Mouse (Mus musculus) liver, adult 2 months (tissue): ENCODE data around the gene Arhgap17. TPM values are rescaled to one million over a fixed set of nuclear protein-coding genes. Genes with fewer than 3 reads are reported as not detected.
A peak's percentile ranks its signal among the peaks of the same experiment; 100 is the strongest.

ENCODE experiments used
- DNase-seq: peaks from one replicate; pipeline ENCODE4 v3.0.0-alpha.2; 2011; ENCODE audit warnings: low read depth, low spot score; ENCODE audit errors: extremely low read depth
- H3K27ac ChIP-seq: fragments of 200-500 bp; replicated peaks from 2 replicates; pipeline ENCODE4 v1.5.1; 2012; ENCODE audit warnings: low read depth, mild to moderate bottlenecking, control low read depth, inconsistent platforms, low read length; ENCODE audit not compliant: insufficient read depth
- H3K27me3 ChIP-seq: fragments of 200-500 bp; 2 replicates; pipeline ENCODE4 v1.6.1; 2012; ENCODE audit warnings: mild to moderate bottlenecking, moderate library complexity, low read length, inconsistent platforms; ENCODE audit not compliant: control insufficient read depth, insufficient read depth
- H3K36me3 ChIP-seq: fragments of 200-500 bp; 2 replicates; pipeline ENCODE4 v1.6.1; 2012; ENCODE audit warnings: low read length, inconsistent platforms; ENCODE audit not compliant: control insufficient read depth, insufficient read depth
- H3K4me1 ChIP-seq: fragments of 200-500 bp; 2 replicates; pipeline ENCODE4 v1.6.1; 2011; ENCODE audit warnings: low read length; ENCODE audit not compliant: control insufficient read depth, insufficient read depth
- H3K4me3 ChIP-seq: fragments of 200-500 bp; 2 replicates; pipeline ENCODE4 v1.5.1; 2011; ENCODE audit warnings: low read depth, mild to moderate bottlenecking, control low read depth, low read length, moderate library complexity; ENCODE audit not compliant: insufficient read depth
- H3K79me2 ChIP-seq: fragments of 200-500 bp; 2 replicates; pipeline ENCODE4 v1.6.1; 2012; ENCODE audit warnings: inconsistent platforms, mild to moderate bottlenecking, low read length, moderate library complexity; ENCODE audit not compliant: control insufficient read depth, insufficient read depth
- H3K9ac ChIP-seq: fragments of 200-500 bp; 2 replicates; pipeline ENCODE4 v1.6.1; 2012; ENCODE audit warnings: low read depth, mild to moderate bottlenecking, control low read depth, inconsistent platforms, low read length
- CTCF ChIP-seq: fragments of 200-500 bp; IDR thresholded peaks from 2 replicates; pipeline ENCODE4 v1.5.1; 2011; ENCODE audit warnings: low read depth, low read length, control low read depth
- POLR2A ChIP-seq: fragments of 200-500 bp; IDR thresholded peaks from 2 replicates; pipeline ENCODE4 v1.6.1; 2011; ENCODE audit warnings: low read length, control low read depth; ENCODE audit not compliant: insufficient read depth; ENCODE audit errors: extremely low read depth
- WGBS: fragments of 180-500 bp; shearing (Covaris S2); methylation state at CpG from one replicate; pipeline ENCODE4 v1.1.7; 2018; 5-methylcytosine and 5-hydroxymethylcytosine counted together
- polyA plus RNA-seq: library from polyadenylated mRNA; depleted of rRNA; stranded (reverse); fragments of >200 nt; gene quantifications from 2 replicates; pipeline ENCODE4 v1.2.3, GENCODE M21; 2012
- total RNA-seq: library from RNA; depleted of rRNA; stranded (reverse); fragments of >200 nt; gene quantifications from 2 replicates; pipeline ENCODE4 v1.2.3, GENCODE M21; 2014

Gene Arhgap17
- total and polyA plus RNA-seq, 2 experiments = 4.9 to 8.6 TPM

DNA sequence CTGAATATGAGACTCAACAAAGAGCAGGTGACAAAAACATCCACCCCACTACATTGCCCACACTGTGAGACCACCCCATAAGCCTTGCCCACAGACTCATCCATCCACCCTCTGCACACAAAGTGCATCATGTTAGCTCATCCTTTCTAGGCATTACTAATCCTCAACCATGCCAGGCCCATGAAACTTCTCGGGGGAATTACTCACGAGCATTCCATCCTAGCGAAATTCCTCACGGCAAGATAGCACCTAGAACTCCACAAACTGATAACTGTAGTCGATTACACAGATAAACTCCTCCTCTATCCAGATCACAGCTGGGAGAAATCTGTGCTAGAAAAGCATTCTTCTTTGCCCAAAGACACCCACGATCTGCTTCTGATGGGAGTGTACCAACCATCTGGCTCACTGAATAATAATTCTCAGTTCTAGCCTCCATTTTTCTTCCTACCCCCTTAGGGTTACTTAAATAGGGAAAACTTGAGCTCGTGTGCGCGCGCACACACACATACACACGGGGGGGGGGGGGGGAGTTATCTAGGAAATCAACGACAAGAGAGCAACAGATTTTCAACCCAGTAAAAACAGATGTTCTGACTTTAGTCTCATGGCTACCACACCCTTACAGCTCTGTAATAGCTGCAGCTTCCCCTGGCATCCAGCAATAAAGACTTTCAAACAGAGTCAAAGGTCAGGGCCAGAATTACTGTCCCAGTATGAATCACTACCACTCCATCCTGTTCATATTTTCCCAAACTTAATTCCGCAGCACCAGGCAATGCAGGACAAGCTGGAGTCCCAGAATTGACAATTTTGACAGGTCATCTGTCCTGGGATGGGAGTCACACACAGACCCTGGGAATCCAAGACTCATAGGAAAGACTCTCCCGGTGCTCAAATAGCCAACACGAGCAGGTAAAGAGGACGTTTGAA lies 2.2 kb downstream of the Arhgap17 start:
- peaks cover 20% of the 10 kb centered on the region for H3K4me1 ChIP-seq
- peaks cover 35% of the 10 kb centered on the region for H3K79me2 ChIP-seq
- no peaks in the 10 kb centered on the region for H3K27me3 ChIP-seq
- no peak overlapping the region for H3K27ac ChIP-seq
- peak; percentile 29 for DNase-seq
- H3K36me3 ChIP-seq = no peaks in the 10 kb centered on the region
- H3K9ac ChIP-seq = no peak overlapping the region
- WGBS = 73% methylated on average over 16 of the region's 16 CpGs
- TF ChIP-seq CTCF (no peak), POLR2A (no peak)
- no peak overlapping the region; the same call in 1 of the 2 replicates for H3K4me3 ChIP-seq

- Histone ChIP-seq H3K79me2 (peaks cover 35% of the 10 kb centered on the region), H3K4me1 (peaks cover 20% of the 10 kb centered on the region), H3K9ac (no peak overlapping the region), H3K4me3 (no peak overlapping the region), H3K36me3 (no peaks in the 10 kb centered on the region), H3K27me3 (no peaks in the 10 kb centered on the region), H3K27ac (no peak overlapping the region)
- DNase-seq = no peak
- TF ChIP-seq POLR2A (no peak), CTCF (no peak)
- 89% methylated on average over 8 of the region's 8 CpGs for WGBS
Observed at GRCm38 (mm10) chr7:123366806-123367205, 2.9 kb downstream of the Arhgap17 start.

DNA sequence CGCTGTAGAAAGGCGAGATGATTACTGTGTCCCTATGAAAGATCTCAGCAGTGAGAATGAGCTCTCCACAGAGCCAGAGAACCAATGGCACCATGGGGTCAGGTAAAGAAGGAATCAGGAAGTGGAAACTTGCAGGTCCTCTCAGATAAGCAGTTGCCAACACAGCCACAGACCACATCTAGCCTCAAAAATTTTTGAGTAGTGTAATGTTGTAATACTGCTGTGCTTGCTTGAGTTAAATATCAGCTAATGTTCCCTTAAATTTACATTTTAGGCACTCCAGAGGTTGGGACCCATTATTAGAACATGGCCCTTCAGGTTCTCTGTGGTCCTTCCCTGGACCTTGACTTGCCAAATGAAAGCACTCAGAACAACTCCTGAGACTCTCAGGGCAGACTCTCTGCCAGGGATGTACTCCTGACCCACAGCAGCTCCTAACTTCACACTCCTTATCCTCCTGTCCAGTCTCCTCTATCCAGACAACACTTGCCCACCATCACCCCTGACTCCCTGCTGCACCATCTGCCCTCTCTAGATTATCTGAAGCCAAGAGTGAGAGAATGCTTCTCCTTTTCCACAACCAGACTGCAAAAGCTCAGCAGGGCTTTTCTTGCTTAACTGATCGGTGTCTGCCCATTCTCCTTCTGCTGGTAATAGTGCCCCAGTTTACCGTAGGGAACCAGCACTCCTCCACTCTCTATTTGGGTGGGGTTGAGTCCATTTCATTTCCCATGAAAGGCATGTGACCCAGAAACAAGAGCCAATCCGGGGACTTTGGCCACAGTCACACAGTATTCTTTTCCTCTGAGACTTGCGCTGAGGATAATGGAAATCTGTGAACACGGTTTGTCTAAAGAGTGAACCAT lies 3.6 kb downstream of the Arhgap17 start:
- peaks cover 42% of the 10 kb centered on the region for H3K79me2 ChIP-seq
- H3K4me1 ChIP-seq = peaks cover 20% of the 10 kb centered on the region
- no peaks in the 10 kb centered on the region for H3K27me3 ChIP-seq
- DNase-seq = no peak
- TF ChIP-seq POLR2A = no peak
- H3K4me3 ChIP-seq = no peak overlapping the region
- H3K9ac ChIP-seq = no peak overlapping the region
- no peak overlapping the region for H3K27ac ChIP-seq
- WGBS = 69% methylated on average over 7 of the region's 7 CpGs
- H3K36me3 ChIP-seq = no peaks in the 10 kb centered on the region

DNA sequence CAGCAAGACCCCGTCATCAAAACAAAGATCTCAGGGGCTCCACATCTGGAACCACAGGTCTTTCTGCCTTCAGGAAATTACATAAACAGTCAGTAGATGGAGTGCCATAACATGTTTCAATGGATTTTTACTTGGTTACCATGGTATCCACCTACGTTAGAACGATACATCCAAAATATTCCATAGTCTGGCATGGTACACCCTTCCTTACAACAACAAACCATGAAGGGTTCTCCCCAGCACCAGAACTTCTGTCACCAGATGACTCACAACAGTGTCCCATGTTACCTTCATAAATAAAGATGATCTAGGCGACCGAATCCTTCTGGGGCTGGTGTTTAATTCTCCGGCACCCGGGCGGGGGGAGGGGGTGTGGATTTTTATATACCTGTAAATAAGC lies 5.7 kb downstream of the Arhgap17 start:
- H3K27me3 ChIP-seq = no peaks in the 10 kb centered on the region
- no peak overlapping the region for H3K27ac ChIP-seq
- no peaks in the 10 kb centered on the region for H3K36me3 ChIP-seq
- 96% methylated on average over 8 of the region's 8 CpGs for WGBS
- no peak overlapping the region for H3K9ac ChIP-seq
- peaks cover 14% of the 10 kb centered on the region for H3K4me1 ChIP-seq
- no peak overlapping the region for H3K4me3 ChIP-seq
- peaks cover 57% of the 10 kb centered on the region for H3K79me2 ChIP-seq
- no peak for TF ChIP-seq CTCF
- no peak for DNase-seq

DNA sequence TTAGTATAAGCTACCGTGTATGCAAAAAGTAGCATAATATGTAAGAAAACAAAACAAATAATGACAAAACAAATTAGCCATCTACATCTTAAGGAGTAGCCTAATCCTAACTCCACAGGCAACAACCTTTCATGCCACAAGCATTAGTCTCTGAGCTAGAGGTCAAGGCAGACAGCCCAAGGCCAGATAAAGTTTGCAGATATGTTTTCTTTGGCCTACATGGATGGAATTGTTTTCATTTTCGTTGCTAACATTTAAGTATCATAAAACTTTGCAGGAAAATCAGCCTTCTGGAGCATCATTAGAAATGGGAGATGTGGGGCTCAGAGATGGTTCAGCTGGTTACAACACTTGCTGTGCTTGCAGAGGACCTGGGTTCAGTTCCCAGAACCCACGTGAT lies 6.9 kb downstream of the Arhgap17 start:
- TF ChIP-seq CTCF (no peak), POLR2A (no peak)
- Histone ChIP-seq H3K4me1 (peaks cover 9% of the 10 kb centered on the region), H3K79me2 (peaks cover 54% of the 10 kb centered on the region), H3K4me3 (no peak overlapping the region), H3K36me3 (no peaks in the 10 kb centered on the region), H3K9ac (no peak overlapping the region), H3K27ac (no peak overlapping the region), H3K27me3 (no peaks in the 10 kb centered on the region)
- 70% methylated on average over 3 of the region's 3 CpGs for WGBS
- no peak for DNase-seq
